Mouse (Mus musculus): ENCODE measurements around the gene Tmtc4. TPM values are rescaled to one million over a fixed set of nuclear protein-coding genes. Genes with fewer than 3 reads are reported as not detected.

Tmtc4 gene
- polyA plus RNA-seq, 1 experiment, result 10.6 TPM

GRCm38 (mm10) chr14:122981831-122982485 lies 1.9 kb downstream of the Tmtc4 start:
- no peaks in the 10 kb centered on the region for H3K79me3 ChIP-seq (ENCODE audit: low read depth)
- H3K27me3 ChIP-seq (ENCODE audit: control insufficient read depth, insufficient read depth, insufficient read length), result no peaks in the 10 kb centered on the region
- H3ac ChIP-seq (ENCODE audit: control insufficient read depth, insufficient read length, low read depth), result no peak overlapping the region
- no peak for TF ChIP-seq MAX (IDR thresholded peaks at IDR 0.05)
- no peak for TF ChIP-seq CEBPB (IDR thresholded peaks at IDR 0.05; ENCODE audit: low read depth)
- TF ChIP-seq FOSL1 (IDR thresholded peaks at IDR 0.05; ENCODE audit: insufficient read depth, low read length, poor library complexity, severe bottlenecking), result no peak
- no peak for TF ChIP-seq CTCF (IDR thresholded peaks at IDR 0.05; ENCODE audit: control insufficient read depth, insufficient read depth, insufficient read length)
- TF ChIP-seq MYOG (IDR thresholded peaks at IDR 0.05; ENCODE audit: control insufficient read depth, extremely low read depth, insufficient read length), result no peak
- TF ChIP-seq USF1 (IDR thresholded peaks at IDR 0.05; ENCODE audit: low read depth), result no peak
- no peak for TF ChIP-seq MYOD1 (IDR thresholded peaks at IDR 0.05; ENCODE audit: control insufficient read depth, insufficient read length, low read depth)
- peaks cover 22% of the 10 kb centered on the region for H3K79me2 ChIP-seq (ENCODE audit: control insufficient read depth, insufficient read depth)
- H3K4me3 ChIP-seq (ENCODE audit: insufficient read depth, poor library complexity, severe bottlenecking), result peak overlapping the region; percentile 50
- H3K36me3 ChIP-seq (ENCODE audit: control insufficient read depth, insufficient read depth), result no peaks in the 10 kb centered on the region

DNA sequence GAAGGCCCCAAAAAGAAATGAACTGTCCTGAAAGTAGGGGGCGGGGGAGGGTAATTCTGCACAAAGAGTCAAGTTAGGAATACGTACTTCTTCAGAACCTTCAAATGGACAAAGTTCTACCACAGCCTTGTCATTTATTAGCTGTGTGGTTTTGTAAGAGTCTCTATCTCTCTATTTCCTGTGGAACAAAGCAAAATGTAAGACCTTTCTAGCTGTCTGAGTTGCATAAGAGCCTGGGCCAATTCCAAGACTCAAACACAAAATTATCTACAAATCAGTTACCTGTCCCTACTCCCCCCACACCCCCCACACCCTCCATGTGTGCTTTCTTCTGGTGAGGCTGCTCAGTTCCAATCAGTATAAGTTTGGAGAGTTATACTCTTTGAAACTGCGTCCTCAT lies 5.0 kb downstream of the Tmtc4 start:
- H3K36me3 ChIP-seq (ENCODE audit: control insufficient read depth, insufficient read depth), result no peaks in the 10 kb centered on the region
- TF ChIP-seq MAX (IDR thresholded peaks at IDR 0.05) (no peak), CTCF (IDR thresholded peaks at IDR 0.05; ENCODE audit: control insufficient read depth, insufficient read depth, insufficient read length) (no peak), CEBPB (IDR thresholded peaks at IDR 0.05; ENCODE audit: low read depth) (no peak), MYOD1 (IDR thresholded peaks at IDR 0.05; ENCODE audit: control insufficient read depth, insufficient read length, low read depth) (no peak), USF1 (IDR thresholded peaks at IDR 0.05; ENCODE audit: low read depth) (no peak), FOSL1 (IDR thresholded peaks at IDR 0.05; ENCODE audit: insufficient read depth, low read length, poor library complexity, severe bottlenecking) (no peak), MYOG (IDR thresholded peaks at IDR 0.05; ENCODE audit: control insufficient read depth, extremely low read depth, insufficient read length) (no peak)
- H3K79me2 ChIP-seq (ENCODE audit: control insufficient read depth, insufficient read depth), result peaks cover 22% of the 10 kb centered on the region
- no peaks in the 10 kb centered on the region for H3K27me3 ChIP-seq (ENCODE audit: control insufficient read depth, insufficient read depth, insufficient read length)
- H3K4me3 ChIP-seq (ENCODE audit: insufficient read depth, poor library complexity, severe bottlenecking), result no peak overlapping the region
- H3K79me3 ChIP-seq (ENCODE audit: low read depth), result no peaks in the 10 kb centered on the region
- H3ac ChIP-seq (ENCODE audit: control insufficient read depth, insufficient read length, low read depth), result no peak overlapping the region

GRCm38 (mm10) chr14:122977797-122978140 lies 6.1 kb downstream of the Tmtc4 start:
- Histone ChIP-seq H3K4me3 (ENCODE audit: insufficient read depth, poor library complexity, severe bottlenecking) (no peak overlapping the region), H3K27me3 (ENCODE audit: control insufficient read depth, insufficient read depth, insufficient read length) (no peaks in the 10 kb centered on the region), H3K36me3 (ENCODE audit: control insufficient read depth, insufficient read depth) (no peaks in the 10 kb centered on the region), H3ac (ENCODE audit: control insufficient read depth, insufficient read length, low read depth) (no peak overlapping the region), H3K79me2 (ENCODE audit: control insufficient read depth, insufficient read depth) (peaks cover 22% of the 10 kb centered on the region), H3K79me3 (ENCODE audit: low read depth) (no peaks in the 10 kb centered on the region)
- TF ChIP-seq CTCF (IDR thresholded peaks at IDR 0.05; ENCODE audit: control insufficient read depth, insufficient read depth, insufficient read length), result no peak
- TF ChIP-seq MYOD1 (IDR thresholded peaks at IDR 0.05; ENCODE audit: control insufficient read depth, insufficient read length, low read depth), result no peak
- no peak for TF ChIP-seq MAX (IDR thresholded peaks at IDR 0.05)
- TF ChIP-seq FOSL1 (IDR thresholded peaks at IDR 0.05; ENCODE audit: insufficient read depth, low read length, poor library complexity, severe bottlenecking), result no peak
- TF ChIP-seq USF1 (IDR thresholded peaks at IDR 0.05; ENCODE audit: low read depth), result no peak
- no peak for TF ChIP-seq CEBPB (IDR thresholded peaks at IDR 0.05; ENCODE audit: low read depth)
- no peak for TF ChIP-seq MYOG (IDR thresholded peaks at IDR 0.05; ENCODE audit: control insufficient read depth, extremely low read depth, insufficient read length)

DNA sequence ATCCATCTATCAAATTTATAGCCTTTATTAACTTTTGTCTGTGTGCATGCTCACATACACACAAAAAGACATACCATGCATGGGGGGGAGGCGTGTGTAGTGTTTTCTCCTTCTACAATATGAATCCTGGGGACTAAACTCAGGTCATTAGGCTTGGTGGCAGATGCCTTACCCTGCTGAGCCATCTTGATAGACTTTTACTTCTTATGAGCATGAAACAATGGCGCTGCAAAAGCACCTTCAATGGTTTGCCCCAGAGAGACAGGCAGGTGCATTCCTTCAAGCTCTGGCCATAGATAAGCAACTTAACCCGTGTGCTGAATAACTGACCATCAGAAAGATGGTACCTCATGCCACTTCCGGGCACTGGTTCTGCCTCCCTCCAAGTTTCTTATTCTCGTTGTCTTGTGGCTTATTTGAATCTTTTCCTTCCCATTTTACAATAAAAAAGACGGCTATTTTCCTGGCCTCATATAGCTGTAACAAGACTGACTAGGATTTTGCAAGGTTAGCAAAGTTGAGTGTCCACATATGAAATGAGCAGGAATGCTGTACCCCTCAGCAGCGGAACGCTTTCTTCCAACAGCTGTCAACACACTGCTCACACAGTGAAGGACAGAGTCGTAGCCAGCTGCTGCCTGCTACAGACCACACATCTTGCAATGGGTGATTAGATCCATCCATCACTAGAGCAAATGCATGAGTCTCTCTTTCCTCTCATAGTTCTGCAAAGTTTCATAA lies 6.6 kb downstream of the Tmtc4 start:
- TF ChIP-seq MYOD1 (IDR thresholded peaks at IDR 0.05; ENCODE audit: control insufficient read depth, insufficient read length, low read depth) (no peak), MAX (IDR thresholded peaks at IDR 0.05) (no peak), FOSL1 (IDR thresholded peaks at IDR 0.05; ENCODE audit: insufficient read depth, low read length, poor library complexity, severe bottlenecking) (no peak), USF1 (IDR thresholded peaks at IDR 0.05; ENCODE audit: low read depth) (no peak), MYOG (IDR thresholded peaks at IDR 0.05; ENCODE audit: control insufficient read depth, extremely low read depth, insufficient read length) (no peak), CTCF (IDR thresholded peaks at IDR 0.05; ENCODE audit: control insufficient read depth, insufficient read depth, insufficient read length) (no peak), CEBPB (IDR thresholded peaks at IDR 0.05; ENCODE audit: low read depth) (no peak)
- Histone ChIP-seq H3K36me3 (ENCODE audit: control insufficient read depth, insufficient read depth) (no peaks in the 10 kb centered on the region), H3K4me3 (ENCODE audit: insufficient read depth, poor library complexity, severe bottlenecking) (no peak overlapping the region), H3K79me3 (ENCODE audit: low read depth) (no peaks in the 10 kb centered on the region), H3K79me2 (ENCODE audit: control insufficient read depth, insufficient read depth) (peaks cover 18% of the 10 kb centered on the region), H3K27me3 (ENCODE audit: control insufficient read depth, insufficient read depth, insufficient read length) (no peaks in the 10 kb centered on the region), H3ac (ENCODE audit: control insufficient read depth, insufficient read length, low read depth) (no peak overlapping the region)

DNA sequence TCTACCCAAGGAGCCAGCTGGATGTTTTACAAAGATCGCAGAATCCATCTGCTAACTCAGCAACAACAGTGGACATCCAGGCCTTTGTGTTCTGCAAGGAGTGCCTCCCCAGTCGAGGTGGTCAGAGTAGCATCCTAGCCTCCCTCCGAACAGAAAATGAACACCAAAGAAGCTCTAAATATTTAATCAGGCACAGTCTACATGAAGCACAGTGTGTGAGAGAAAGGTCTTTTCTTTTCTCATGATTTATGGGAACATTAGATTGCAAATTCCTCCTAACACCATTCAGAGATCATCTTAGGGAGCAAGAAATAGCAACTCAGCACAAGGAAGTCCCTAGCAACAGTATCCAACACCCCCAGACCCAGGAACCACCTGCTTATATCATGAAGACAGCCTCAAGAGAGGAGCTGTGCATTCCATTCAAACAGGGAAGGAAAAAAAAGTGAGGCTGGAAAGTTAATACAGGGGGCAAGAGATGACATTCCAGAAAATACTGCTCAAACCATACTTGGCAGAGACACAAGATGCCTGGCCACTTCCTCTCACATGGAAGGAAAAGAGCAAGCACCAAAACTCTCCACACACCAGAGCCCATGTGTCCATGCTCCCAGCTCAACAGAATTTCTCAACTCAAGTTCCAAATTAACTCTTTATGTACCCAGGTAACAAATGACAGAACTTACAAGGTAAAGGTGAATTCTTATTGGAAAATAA lies 8.8 kb downstream of the Tmtc4 start:
- H3K79me3 ChIP-seq (ENCODE audit: low read depth), result no peaks in the 10 kb centered on the region
- peaks cover 6% of the 10 kb centered on the region for H3K36me3 ChIP-seq (ENCODE audit: control insufficient read depth, insufficient read depth)
- TF ChIP-seq MYOD1 (IDR thresholded peaks at IDR 0.05; ENCODE audit: control insufficient read depth, insufficient read length, low read depth) (no peak), MYOG (IDR thresholded peaks at IDR 0.05; ENCODE audit: control insufficient read depth, extremely low read depth, insufficient read length) (no peak), CTCF (IDR thresholded peaks at IDR 0.05; ENCODE audit: control insufficient read depth, insufficient read depth, insufficient read length) (no peak), CEBPB (IDR thresholded peaks at IDR 0.05; ENCODE audit: low read depth) (no peak), FOSL1 (IDR thresholded peaks at IDR 0.05; ENCODE audit: insufficient read depth, low read length, poor library complexity, severe bottlenecking) (no peak), MAX (IDR thresholded peaks at IDR 0.05) (no peak), USF1 (IDR thresholded peaks at IDR 0.05; ENCODE audit: low read depth) (no peak)
- H3ac ChIP-seq (ENCODE audit: control insufficient read depth, insufficient read length, low read depth), result no peak overlapping the region
- H3K4me3 ChIP-seq (ENCODE audit: insufficient read depth, poor library complexity, severe bottlenecking), result no peak overlapping the region
- no peaks in the 10 kb centered on the region for H3K79me2 ChIP-seq (ENCODE audit: control insufficient read depth, insufficient read depth)
- H3K27me3 ChIP-seq (ENCODE audit: control insufficient read depth, insufficient read depth, insufficient read length), result no peaks in the 10 kb centered on the region

Measured in C2C12 (cell line).